Comparison of ENCODE assay signal across 8 mouse cellular contexts in the genomic region with DNA sequence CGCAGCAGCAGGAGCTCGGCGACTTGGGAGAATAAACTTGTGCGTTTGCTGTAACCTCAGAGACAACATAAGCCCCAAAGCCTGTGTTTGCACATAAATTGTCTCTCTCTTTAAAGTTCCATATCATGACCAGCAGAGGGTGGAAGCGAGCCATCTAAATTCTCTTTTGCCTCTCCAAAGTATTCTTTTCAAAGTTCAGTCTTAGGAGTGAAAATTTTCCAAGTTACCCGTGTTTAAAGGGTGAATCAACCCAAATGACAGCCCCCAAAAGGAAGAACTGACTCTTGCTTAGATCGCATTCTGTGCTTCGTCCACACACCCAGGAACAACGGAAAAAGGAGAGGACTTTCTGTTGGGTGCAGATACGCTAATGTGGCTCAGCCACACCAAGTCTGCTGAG. TPM values are rescaled to one million over a fixed set of nuclear protein-coding genes. Genes with fewer than 3 reads are reported as not detected.
A peak's percentile ranks its signal among the peaks of the same experiment; 100 is the strongest.
DNase-seq lines count a peak whose midpoint lies in the region; ATAC-seq and TF ChIP-seq lines count a peak whose summit lies in the region.

No protein-coding gene starts in this region.

- H3K4me2 ChIP-seq in forebrain, embryonic 12.5 days: peak overlapping the region; percentile 33
- no peak overlapping the region for H3K4me2 ChIP-seq in forebrain, embryonic 16.5 days (ENCODE audit: low read length)
- peak overlapping the region; percentile 64 for H3K4me2 ChIP-seq in CH12.LX (ENCODE audit: insufficient read depth, low read depth, poor library complexity, severe bottlenecking)
- H3K4me2 ChIP-seq in midbrain, embryonic 12.5 days (replicated peaks): peak overlapping the region; percentile 42

- no peaks in the 10 kb centered on the region for H3K79me2 ChIP-seq in CH12.LX (replicated peaks; ENCODE audit: control insufficient read depth, extremely low read depth, insufficient read depth, poor library complexity, severe bottlenecking)

- intact Hi-C loops in heart, postnatal 14 days (cut with DNase I): no loop called here
- intact Hi-C loops in left cerebral cortex, postnatal 25 days (cut with DNase I): loop anchor here (2.0 kb wide), 1 partner anchor 108 kb away; the partner anchor contains the start of gene Gosr1

- ATAC-seq in forebrain, embryonic 12.5 days (ENCODE audit: low FRiP score): no peak
- no peak for ATAC-seq in forebrain, embryonic 16.5 days
- ATAC-seq in midbrain, embryonic 12.5 days (ENCODE audit: low FRiP score, low read depth): no peak
- ATAC-seq in activated CD4-positive, CD25-positive, alpha-beta regulatory T cell, adult 4 months: no peak

- H3K9me3 ChIP-seq in forebrain, embryonic 12.5 days: no peaks in the 10 kb centered on the region
- H3K9me3 ChIP-seq in forebrain, embryonic 16.5 days (ENCODE audit: control insufficient read depth, low read length): no peaks in the 10 kb centered on the region
- H3K9me3 ChIP-seq in CH12.LX (replicated peaks; ENCODE audit: low read length): peaks cover 2% of the 10 kb centered on the region
- H3K9me3 ChIP-seq in midbrain, embryonic 12.5 days: no peaks in the 10 kb centered on the region

- H3K9ac ChIP-seq in forebrain, embryonic 12.5 days: no peak overlapping the region
- H3K9ac ChIP-seq in forebrain, embryonic 16.5 days (replicated peaks; ENCODE audit: low read depth, low read length): no peak overlapping the region
- H3K9ac ChIP-seq in CH12.LX (ENCODE audit: insufficient read depth, low read depth): peak overlapping the region; percentile 31; the same call in 1 of the 2 replicates
- no peak overlapping the region for H3K9ac ChIP-seq in midbrain, embryonic 12.5 days (replicated peaks)

- dilution Hi-C loops in CH12.LX (cut with MboI; ENCODE audit: extremely low pct_ligation_motif_present, extremely low pct_unique_long_range_greater_than_20kb, low sequenced_read_pairs): no loop called here

- in situ Hi-C loops in CH12.LX (cut with MboI; ENCODE audit: low pct_ligation_motif_present, low pct_unique_long_range_greater_than_20kb, low sequenced_read_pairs): no loop called here

- WGBS in forebrain, embryonic 12.5 days: 8% methylated on average over 10 of the region's 10 CpGs
- 8% methylated on average over 10 of the region's 10 CpGs for WGBS in forebrain, embryonic 16.5 days
- WGBS in midbrain, embryonic 12.5 days: 9% methylated on average over 10 of the region's 10 CpGs

- no peak overlapping the region for H3K4me3 ChIP-seq in forebrain, embryonic 12.5 days (replicated peaks)
- no peak overlapping the region for H3K4me3 ChIP-seq in forebrain, embryonic 16.5 days (replicated peaks; ENCODE audit: low read length)
- H3K4me3 ChIP-seq in CH12.LX (replicated peaks in 1 of 3; ENCODE audit: low read depth in 2 of 3, low read length in 2 of 3, poor library complexity in 1 of 3): peak overlapping the region in 2 of 3 experiments; percentile 20
- 0 out of 2 replicates have a peak overlapping the region, but pooled peaks have one; percentile 9 for H3K4me3 ChIP-seq in midbrain, embryonic 12.5 days

- no peak for TF ChIP-seq EP300 in CH12.LX (IDR thresholded peaks at IDR 0.05; ENCODE audit: low read length)

- TF ChIP-seq CTCF in CH12.LX (conservative IDR thresholded peaks at IDR 0.05 in 1 of 2, IDR thresholded peaks at IDR 0.05 in 1 of 2; ENCODE audit: low read depth in 2 of 2, low read length in 2 of 2): peak; percentile 77 to 88

- peak; percentile 74 for DNase-seq in CH12.LX (ENCODE audit: extremely low read depth)
- DNase-seq in cerebellum, postnatal 36 days: peak; percentile 51 to 70
- peak; percentile 40 to 67 for DNase-seq in heart, postnatal 14 days
- peak; percentile 59 to 73 for DNase-seq in left cerebral cortex, postnatal 25 days (ENCODE audit: low spot score in 2 of 2)

- TF ChIP-seq RAD21 in CH12.LX (IDR thresholded peaks at IDR 0.05; ENCODE audit: low read depth, low read length): peak; percentile 95

- no peaks in the 10 kb centered on the region for H3K36me3 ChIP-seq in forebrain, embryonic 12.5 days (replicated peaks)
- no peaks in the 10 kb centered on the region for H3K36me3 ChIP-seq in forebrain, embryonic 16.5 days (ENCODE audit: control insufficient read depth, insufficient read depth)
- no peaks in the 10 kb centered on the region for H3K36me3 ChIP-seq in CH12.LX (replicated peaks in 1 of 2; ENCODE audit: control insufficient read depth in 1 of 2, insufficient read depth in 1 of 2, low read length in 1 of 2)
- no peaks in the 10 kb centered on the region for H3K36me3 ChIP-seq in midbrain, embryonic 12.5 days

- H3K4me1 ChIP-seq in forebrain, embryonic 12.5 days: peaks cover 5% of the 10 kb centered on the region; the same call in 1 of the 2 replicates
- H3K4me1 ChIP-seq in forebrain, embryonic 16.5 days (replicated peaks; ENCODE audit: control insufficient read depth, insufficient read depth, low read length): no peaks in the 10 kb centered on the region
- H3K4me1 ChIP-seq in CH12.LX (ENCODE audit: control insufficient read depth in 1 of 2, insufficient read depth in 2 of 2): peaks cover 0 to 6% of the 10 kb centered on the region in 2 experiments; a peak in 1 of 4 replicates
- H3K4me1 ChIP-seq in midbrain, embryonic 12.5 days: peaks cover 8% of the 10 kb centered on the region; the same call in 1 of the 2 replicates

- peaks cover 44% of the 10 kb centered on the region for H3K27me3 ChIP-seq in forebrain, embryonic 12.5 days
- H3K27me3 ChIP-seq in forebrain, embryonic 16.5 days (replicated peaks; ENCODE audit: control insufficient read depth, insufficient read depth, low read length): peaks cover 9% of the 10 kb centered on the region
- H3K27me3 ChIP-seq in CH12.LX (replicated peaks): peaks cover 17% of the 10 kb centered on the region
- 0 out of 2 replicates have a peak, but pooled peaks cover 4% of the 10 kb centered on the region for H3K27me3 ChIP-seq in midbrain, embryonic 12.5 days

- no peak overlapping the region for H3K27ac ChIP-seq in forebrain, embryonic 12.5 days
- H3K27ac ChIP-seq in forebrain, embryonic 16.5 days (ENCODE audit: low read length): no peak overlapping the region
- no peak overlapping the region for H3K27ac ChIP-seq in CH12.LX (ENCODE audit: insufficient read depth, low read depth)
- H3K27ac ChIP-seq in midbrain, embryonic 12.5 days (replicated peaks): no peak overlapping the region

- TF ChIP-seq POLR2A in CH12.LX (IDR thresholded peaks at IDR 0.05; ENCODE audit: low read depth, low read length): no peak

TF ChIP-seq in CH12.LX, 34 proteins besides CTCF, POLR2A, EP300 and RAD21:
- 0 out of 2 replicates have a peak, but pooled peaks have one; percentile 18 for TF ChIP-seq MAX (IDR thresholded peaks at IDR 0.05; ENCODE audit: low read length)
- peak; percentile 74 for TF ChIP-seq SMC3 (IDR thresholded peaks at IDR 0.05; ENCODE audit: low read depth, low read length)
- no peak for TF ChIP-seq ETS1 (conservative IDR thresholded peaks at IDR 0.05; ENCODE audit: low read depth, low read length)
- peak; percentile 40; the same call in 1 of the 2 replicates for TF ChIP-seq NELFE (IDR thresholded peaks at IDR 0.05; ENCODE audit: low read depth, low read length)

RNA-seq across cellular contexts. Expression of gene Bhlha9, which starts 17.2 kb away (rescaled TPM):
- not detected in 2 replicates for polyA plus RNA-seq in forebrain, embryonic 12.5 days (2016; fragmentation: Nextera tagmentation; extraction: Ambion mirVana)
- 0.27 and 1.3 TPM in 2 replicates for polyA plus RNA-seq in forebrain, embryonic 16.5 days (2015; fragmentation: Nextera tagmentation; extraction: Ambion mirVana)
- total RNA-seq in CH12.LX (2012; rRNA removed) (not detected in 2 replicates), CH12.LX (2014; rRNA removed) (not detected in 2 replicates)
- not detected in 2 replicates for polyA plus RNA-seq in CH12.LX (2012; ENCODE audit: insufficient read length, low read depth)
- not detected for total RNA-seq in heart, postnatal 14 days (2021)
- total RNA-seq in left cerebral cortex, postnatal 25 days (2021): 1 to 10 TPM; 3.4 to 3.7 TPM
- not detected in 2 replicates for polyA plus RNA-seq in midbrain, embryonic 12.5 days (2016; fragmentation: Nextera tagmentation; extraction: Ambion mirVana)
- not detected for polyA plus RNA-seq in activated CD4-positive, CD25-positive, alpha-beta regulatory T cell, adult 4 months (2017; shearing (Covaris generic))

RNA-seq across cellular contexts. Expression of gene Trarg1, which starts 24.5 kb away (rescaled TPM):
- not detected in 2 replicates for polyA plus RNA-seq in forebrain, embryonic 12.5 days (2016; fragmentation: Nextera tagmentation; extraction: Ambion mirVana)
- polyA plus RNA-seq in forebrain, embryonic 16.5 days (2015; fragmentation: Nextera tagmentation; extraction: Ambion mirVana): 0.24 and 0.27 TPM in 2 replicates
- total RNA-seq in CH12.LX (2012; rRNA removed): not detected in 2 replicates
- total RNA-seq in CH12.LX (2014; rRNA removed): not detected in 2 replicates
- polyA plus RNA-seq in CH12.LX (2012; ENCODE audit: insufficient read length, low read depth): not detected in 2 replicates
- total RNA-seq in heart, postnatal 14 days (2021): 1 to 10 TPM; 5.0 to 5.1 TPM
- total RNA-seq in left cerebral cortex, postnatal 25 days (2021): under 1 TPM; 0.66 to 0.69 TPM
- polyA plus RNA-seq in midbrain, embryonic 12.5 days (2016; fragmentation: Nextera tagmentation; extraction: Ambion mirVana): not detected in 2 replicates
- polyA plus RNA-seq in activated CD4-positive, CD25-positive, alpha-beta regulatory T cell, adult 4 months (2017; shearing (Covaris generic)): under 1 TPM in 1 of 2 experiments, not detected in 1; 0.56 TPM

RNA-seq across cellular contexts. Expression of gene Abr, which starts 33.0 kb away (rescaled TPM):
- 73.4 and 77.7 TPM in 2 replicates for polyA plus RNA-seq in forebrain, embryonic 12.5 days (2016; fragmentation: Nextera tagmentation; extraction: Ambion mirVana)
- 117 and 121 TPM in 2 replicates for polyA plus RNA-seq in forebrain, embryonic 16.5 days (2015; fragmentation: Nextera tagmentation; extraction: Ambion mirVana)
- total RNA-seq in CH12.LX (2012; rRNA removed) (37.4 and 38.5 TPM in 2 replicates), CH12.LX (2014; rRNA removed) (21.0 and 21.4 TPM in 2 replicates)
- 41.4 and 49.5 TPM in 2 replicates for polyA plus RNA-seq in CH12.LX (2012; ENCODE audit: insufficient read length, low read depth)
- total RNA-seq in heart, postnatal 14 days (2021): 10 to 100 TPM; 29.4 to 34.3 TPM
- total RNA-seq in left cerebral cortex, postnatal 25 days (2021): 100 to 1,000 TPM; 458 to 459 TPM
- polyA plus RNA-seq in midbrain, embryonic 12.5 days (2016; fragmentation: Nextera tagmentation; extraction: Ambion mirVana): 70.1 and 73.3 TPM in 2 replicates
- polyA plus RNA-seq in activated CD4-positive, CD25-positive, alpha-beta regulatory T cell, adult 4 months (2017; shearing (Covaris generic)): 10 to 100 TPM; 14.4 to 14.8 TPM

Comparison
In these comparisons a context has a peak if more than half of its experiments do, and no peak if none do; other contexts are left out.
1. H3K4me3 ChIP-seq: peak in CH12.LX (2 of 3) and midbrain, embryonic 12.5 days (single experiment); none in forebrain, embryonic 12.5 days (single experiment) and forebrain, embryonic 16.5 days (single experiment).
2. Peak in every context shown above with its lines, with median percentiles within 50 percentile points of each other: DNase-seq.